Comparison of ENCODE assay signal across 27 mouse cellular contexts in genomic region chr13:36324624-36325023, GRCm38 (mm10).
A peak's percentile ranks its signal among the peaks of the same experiment; 100 is the strongest.
DNase-seq lines count a peak whose midpoint lies in the region; ATAC-seq and TF ChIP-seq lines count a peak whose summit lies in the region.
"Had no signal": no experiment of that assay in that cellular context is flagged by ENCODE, and none has a peak within 500 bp of the region (broad histone marks: within the 10 kb centered on the region; RNA-seq: fewer than 3 reads in every experiment).

No protein-coding gene starts in this region.

- peaks cover 15% of the 10 kb centered on the region for H3K4me1 ChIP-seq in liver, adult 2 months (ENCODE audit: control insufficient read depth, insufficient read depth, low read length)
- peaks cover 6% of the 10 kb centered on the region; the same call in 1 of the 2 replicates for H3K4me1 ChIP-seq in liver, embryonic 12.5 days
- H3K4me1 ChIP-seq in stomach, postnatal 0 days (replicated peaks; ENCODE audit: control insufficient read depth, insufficient read depth): no peaks in the 10 kb centered on the region
- H3K4me1 ChIP-seq: embryonic facial prominence, embryonic 12.5 days; embryonic facial prominence, embryonic 15.5 days; forebrain, embryonic 12.5 days; forebrain, embryonic 15.5 days; hindbrain, embryonic 10.5 days; hindbrain, embryonic 13.5 days; intestine, embryonic 15.5 days had no signal

- no peak overlapping the region for H3K4me3 ChIP-seq in liver, adult 2 months (ENCODE audit: insufficient read depth, low read depth, low read length)
- no peak overlapping the region for H3K4me3 ChIP-seq in liver, embryonic 12.5 days
- no peak overlapping the region for H3K4me3 ChIP-seq in stomach, postnatal 0 days (ENCODE audit: low read depth, low read length)
- H3K4me3 ChIP-seq: embryonic facial prominence, embryonic 12.5 days; embryonic facial prominence, embryonic 15.5 days; forebrain, embryonic 12.5 days; forebrain, embryonic 15.5 days; heart, adult 2 months; hindbrain, embryonic 10.5 days; hindbrain, embryonic 13.5 days; intestine, embryonic 15.5 days had no signal

- H3K9ac ChIP-seq in liver, adult 2 months (ENCODE audit: low read depth, low read length): no peak overlapping the region
- no peak overlapping the region for H3K9ac ChIP-seq in liver, embryonic 12.5 days
- no peak overlapping the region for H3K9ac ChIP-seq in stomach, postnatal 0 days (ENCODE audit: low read length)
- H3K9ac ChIP-seq: embryonic facial prominence, embryonic 12.5 days; embryonic facial prominence, embryonic 15.5 days; forebrain, embryonic 12.5 days; forebrain, embryonic 15.5 days; hindbrain, embryonic 13.5 days; intestine, embryonic 15.5 days had no signal

- DNase-seq in liver, adult 2 months (ENCODE audit: extremely low read depth, low read depth, low spot score): peak; percentile 83
- no peak for DNase-seq in stomach, postnatal 0 days (ENCODE audit: low spot score)
- no peak for DNase-seq in right cerebral cortex, postnatal 10 days (ENCODE audit: low spot score in 2 of 2)
- DNase-seq: adrenal gland, postnatal 10 days; adrenal gland, postnatal 36 days; B cell, adult 2 months; cerebellum, adult 18-20 months; cerebellum, adult 9-10 months; cerebellum, postnatal 14 days; gastrocnemius, postnatal 25 days; heart, adult 2 months; heart, postnatal 36 days had no signal

- no peak for TF ChIP-seq EP300 in stomach, postnatal 0 days (optimal IDR thresholded peaks at IDR 0.05)

- no peaks in the 10 kb centered on the region for H3K36me3 ChIP-seq in liver, adult 2 months (ENCODE audit: control insufficient read depth, insufficient read depth, low read length)
- no peaks in the 10 kb centered on the region for H3K36me3 ChIP-seq in liver, embryonic 12.5 days
- H3K36me3 ChIP-seq in stomach, postnatal 0 days (ENCODE audit: control insufficient read depth, insufficient read depth, low read length): no peaks in the 10 kb centered on the region
- H3K36me3 ChIP-seq: embryonic facial prominence, embryonic 12.5 days; embryonic facial prominence, embryonic 15.5 days; forebrain, embryonic 12.5 days; forebrain, embryonic 15.5 days; hindbrain, embryonic 10.5 days; hindbrain, embryonic 13.5 days; intestine, embryonic 15.5 days had no signal

- no peak overlapping the region for H3K4me2 ChIP-seq in liver, embryonic 12.5 days
- no peak overlapping the region for H3K4me2 ChIP-seq in stomach, postnatal 0 days (replicated peaks; ENCODE audit: low read depth)
- H3K4me2 ChIP-seq: embryonic facial prominence, embryonic 12.5 days; embryonic facial prominence, embryonic 15.5 days; forebrain, embryonic 12.5 days; forebrain, embryonic 15.5 days; heart, embryonic 11.5 days; hindbrain, embryonic 13.5 days; intestine, embryonic 15.5 days had no signal

- no peaks in the 10 kb centered on the region for H3K79me2 ChIP-seq in liver, adult 2 months (ENCODE audit: control insufficient read depth, insufficient read depth, low read length)

- no peak for TF ChIP-seq POLR2A in liver, adult 2 months (IDR thresholded peaks at IDR 0.05; ENCODE audit: extremely low read depth, insufficient read depth, low read length)

- TF ChIP-seq CTCF in liver, adult 2 months (IDR thresholded peaks at IDR 0.05; ENCODE audit: low read depth, low read length): no peak
- no peak for TF ChIP-seq CTCF in stomach, postnatal 0 days (IDR thresholded peaks at IDR 0.05; ENCODE audit: low read depth)

- no peak overlapping the region for H3K27ac ChIP-seq in liver, adult 2 months (replicated peaks; ENCODE audit: insufficient read depth, low read depth, low read length)
- H3K27ac ChIP-seq in liver, embryonic 12.5 days: no peak overlapping the region
- H3K27ac ChIP-seq in stomach, postnatal 0 days (replicated peaks): no peak overlapping the region
- H3K27ac ChIP-seq: embryonic facial prominence, embryonic 12.5 days; embryonic facial prominence, embryonic 15.5 days; forebrain, embryonic 12.5 days; forebrain, embryonic 15.5 days; heart, adult 2 months; hindbrain, embryonic 10.5 days; hindbrain, embryonic 13.5 days; intestine, embryonic 15.5 days had no signal

- no peaks in the 10 kb centered on the region for H3K9me3 ChIP-seq in liver, embryonic 12.5 days (replicated peaks)
- no peaks in the 10 kb centered on the region for H3K9me3 ChIP-seq in stomach, postnatal 0 days (ENCODE audit: control insufficient read depth, low read length)
- H3K9me3 ChIP-seq: embryonic facial prominence, embryonic 12.5 days; embryonic facial prominence, embryonic 15.5 days; forebrain, embryonic 12.5 days; forebrain, embryonic 15.5 days; G1E; hindbrain, embryonic 10.5 days; hindbrain, embryonic 13.5 days; intestine, embryonic 15.5 days had no signal

- no peaks in the 10 kb centered on the region for H3K27me3 ChIP-seq in liver, adult 2 months (ENCODE audit: control insufficient read depth, insufficient read depth, low read length)
- no peaks in the 10 kb centered on the region for H3K27me3 ChIP-seq in liver, embryonic 12.5 days (replicated peaks)
- no peaks in the 10 kb centered on the region for H3K27me3 ChIP-seq in stomach, postnatal 0 days (ENCODE audit: control insufficient read depth, insufficient read depth, low read length)
- H3K27me3 ChIP-seq: CH12.LX; embryonic facial prominence, embryonic 12.5 days; embryonic facial prominence, embryonic 15.5 days; forebrain, embryonic 12.5 days; forebrain, embryonic 15.5 days; hindbrain, embryonic 13.5 days; intestine, embryonic 15.5 days had no signal

- WGBS in liver, adult 2 months: 64% methylated on average over 2 of the region's 2 CpGs
- 40% methylated on average over 2 of the region's 2 CpGs for WGBS in liver, embryonic 12.5 days (ENCODE audit: insufficient replicate concordance)
- WGBS in stomach, postnatal 0 days: 84% methylated on average over 2 of the region's 2 CpGs

- ATAC-seq in liver, embryonic 12.5 days: no peak
- peak; percentile 40; the same call in 1 of the 2 replicates for ATAC-seq in granulocyte monocyte progenitor cell, adult 5-6 weeks (replicated peaks; ENCODE audit: poor library complexity, severe bottlenecking)
- ATAC-seq in megakaryocyte-erythroid progenitor cell, adult 5-6 weeks (replicated peaks; ENCODE audit: low FRiP score, low TSS enrichment, poor library complexity, severe bottlenecking): peak; percentile 41; the same call in 1 of the 2 replicates
- ATAC-seq in stomach, postnatal 0 days (ENCODE audit: low FRiP score, low TSS enrichment): no peak
- ATAC-seq: activated CD4-positive, CD25-positive, alpha-beta regulatory T cell, adult 4 months; forebrain, embryonic 15.5 days; hindbrain, embryonic 16.5 days; intestine, embryonic 15.5 days had no signal

Comparison
In these comparisons a context has a peak if more than half of its experiments do, and no peak if none do; other contexts are left out.
1. ATAC-seq: peak in granulocyte monocyte progenitor cell, adult 5-6 weeks (single experiment) and megakaryocyte-erythroid progenitor cell, adult 5-6 weeks (single experiment); none in liver, embryonic 12.5 days (single experiment) and stomach, postnatal 0 days (single experiment).